Mouse (Mus musculus): Measurements from ENCODE around the gene Hyal1. TPM values are rescaled to one million over a fixed set of nuclear protein-coding genes. Genes with fewer than 3 reads are reported as not detected.

The Hyal1 gene
- 6.0 and 6.2 TPM in 2 replicates for polyA plus RNA-seq (2014; fragmentation: Nextera tagmentation; extraction: Ambion mirVana)

- DNase-seq (ENCODE audit: low spot score) = peak; percentile 91
- ATAC-seq (replicated peaks; ENCODE audit: low FRiP score) = peak; percentile 83
- WGBS = 30% methylated on average over 16 of the region's 16 CpGs
- Histone ChIP-seq H3K9me3 (ENCODE audit: control insufficient read depth, low read length) (no peaks in the 10 kb centered on the region; the same call in 1 of the 2 replicates), H3K27ac (ENCODE audit: low read depth, low read length) (peak within 1 kb of the TSS; percentile 19; the same call in 1 of the 2 replicates), H3K27me3 (ENCODE audit: control insufficient read depth, insufficient read depth, low read length) (no peaks in the 10 kb centered on the region), H3K36me3 (ENCODE audit: control insufficient read depth, insufficient read depth, low read length) (peaks cover 20% of the 10 kb centered on the region), H3K4me1 (replicated peaks; ENCODE audit: control insufficient read depth, insufficient read depth, low read length) (peaks cover 13% of the 10 kb centered on the region), H3K9ac (ENCODE audit: low read length) (peak within 1 kb of the TSS; percentile 44; the same call in 1 of the 2 replicates), H3K4me2 (ENCODE audit: low read depth, low read length, severe bottlenecking) (peak within 1 kb of the TSS; percentile 44), H3K4me3 (ENCODE audit: low read depth, low read length) (peak within 1 kb of the TSS; percentile 25)
Measured at GRCm38 (mm10) chr9:107576357-107577107, at the start of gene Hyal1. Gene Hyal1 (plus strand): TSS chr9:107576927.

GRCm38 (mm10) chr9:107533791-107534407 is 42.8 kb upstream of the Hyal1 start, which contains the start of gene Tmem115:
Gene Tmem115 (plus strand): TSS chr9:107533945.
- Histone ChIP-seq H3K9ac (ENCODE audit: low read length) (peak within 1 kb of the TSS; percentile 80), H3K4me3 (ENCODE audit: low read depth, low read length) (peak within 1 kb of the TSS; percentile 60), H3K27me3 (ENCODE audit: control insufficient read depth, insufficient read depth, low read length) (no peaks in the 10 kb centered on the region), H3K27ac (ENCODE audit: low read depth, low read length) (no peak within 1 kb of the TSS), H3K4me2 (ENCODE audit: low read depth, low read length, severe bottlenecking) (peak within 1 kb of the TSS; percentile 78), H3K36me3 (ENCODE audit: control insufficient read depth, insufficient read depth, low read length) (peaks cover 7% of the 10 kb centered on the region), H3K4me1 (replicated peaks; ENCODE audit: control insufficient read depth, insufficient read depth, low read length) (peaks cover 17% of the 10 kb centered on the region), H3K9me3 (ENCODE audit: control insufficient read depth, low read length) (no peaks in the 10 kb centered on the region)
- ATAC-seq (replicated peaks; ENCODE audit: low FRiP score) = peak; percentile 98
- DNase-seq (ENCODE audit: low spot score) = peak; percentile 94
- under 1% methylated on average over 48 of the region's 48 CpGs for WGBS

- Histone ChIP-seq H3K4me2 (ENCODE audit: low read depth, low read length, severe bottlenecking) (peak overlapping the region; percentile 78), H3K4me3 (ENCODE audit: low read depth, low read length) (peak overlapping the region; percentile 60), H3K27ac (ENCODE audit: low read depth, low read length) (no peak overlapping the region), H3K4me1 (replicated peaks; ENCODE audit: control insufficient read depth, insufficient read depth, low read length) (peaks cover 17% of the 10 kb centered on the region), H3K9ac (ENCODE audit: low read length) (peak overlapping the region; percentile 80), H3K9me3 (ENCODE audit: control insufficient read depth, low read length) (no peaks in the 10 kb centered on the region), H3K36me3 (ENCODE audit: control insufficient read depth, insufficient read depth, low read length) (peaks cover 7% of the 10 kb centered on the region), H3K27me3 (ENCODE audit: control insufficient read depth, insufficient read depth, low read length) (no peaks in the 10 kb centered on the region)
- WGBS = under 1% methylated on average over 40 of the region's 40 CpGs
- peak; percentile 32 for ATAC-seq (replicated peaks; ENCODE audit: low FRiP score)
- peak; percentile 67 for DNase-seq (ENCODE audit: low spot score)
Measured at GRCm38 (mm10) chr9:107534408-107535202, 42.1 kb upstream of the Hyal1 start.

GRCm38 (mm10) chr9:107538231-107538630 is 38.5 kb upstream of the Hyal1 start:
- WGBS = 96% methylated on average over 7 of the region's 7 CpGs
- peaks cover 19% of the 10 kb centered on the region for H3K4me1 ChIP-seq (replicated peaks; ENCODE audit: control insufficient read depth, insufficient read depth, low read length)
- no peak overlapping the region for H3K27ac ChIP-seq (ENCODE audit: low read depth, low read length)
- H3K36me3 ChIP-seq (ENCODE audit: control insufficient read depth, insufficient read depth, low read length) = peaks cover 7% of the 10 kb centered on the region
- H3K9ac ChIP-seq (ENCODE audit: low read length) = no peak overlapping the region
- H3K9me3 ChIP-seq (ENCODE audit: control insufficient read depth, low read length) = no peaks in the 10 kb centered on the region
- ATAC-seq (replicated peaks; ENCODE audit: low FRiP score) (no peak), DNase-seq (ENCODE audit: low spot score) (no peak)
- no peaks in the 10 kb centered on the region for H3K27me3 ChIP-seq (ENCODE audit: control insufficient read depth, insufficient read depth, low read length)
- no peak overlapping the region for H3K4me3 ChIP-seq (ENCODE audit: low read depth, low read length)
- H3K4me2 ChIP-seq (ENCODE audit: low read depth, low read length, severe bottlenecking) = no peak overlapping the region

- Histone ChIP-seq H3K9ac (ENCODE audit: low read length) (no peak overlapping the region), H3K4me1 (replicated peaks; ENCODE audit: control insufficient read depth, insufficient read depth, low read length) (peaks cover 19% of the 10 kb centered on the region), H3K36me3 (ENCODE audit: control insufficient read depth, insufficient read depth, low read length) (peaks cover 7% of the 10 kb centered on the region), H3K4me2 (ENCODE audit: low read depth, low read length, severe bottlenecking) (no peak overlapping the region), H3K4me3 (ENCODE audit: low read depth, low read length) (no peak overlapping the region), H3K27ac (ENCODE audit: low read depth, low read length) (no peak overlapping the region), H3K27me3 (ENCODE audit: control insufficient read depth, insufficient read depth, low read length) (no peaks in the 10 kb centered on the region), H3K9me3 (ENCODE audit: control insufficient read depth, low read length) (no peaks in the 10 kb centered on the region)
- ATAC-seq (replicated peaks; ENCODE audit: low FRiP score) (no peak), DNase-seq (ENCODE audit: low spot score) (no peak)
- WGBS = 95% methylated on average over 3 of the region's 3 CpGs
Measured at GRCm38 (mm10) chr9:107538711-107539110, 38.0 kb upstream of the Hyal1 start.

GRCm38 (mm10) chr9:107539940-107540339 is 36.8 kb upstream of the Hyal1 start:
- no peak overlapping the region for H3K27ac ChIP-seq (ENCODE audit: low read depth, low read length)
- H3K9me3 ChIP-seq (ENCODE audit: control insufficient read depth, low read length) = no peaks in the 10 kb centered on the region
- peaks cover 17% of the 10 kb centered on the region for H3K4me1 ChIP-seq (replicated peaks; ENCODE audit: control insufficient read depth, insufficient read depth, low read length)
- 98% methylated on average over 8 of the region's 8 CpGs for WGBS
- ATAC-seq (replicated peaks; ENCODE audit: low FRiP score) (no peak), DNase-seq (ENCODE audit: low spot score) (no peak)
- no peak overlapping the region for H3K9ac ChIP-seq (ENCODE audit: low read length)
- H3K4me3 ChIP-seq (ENCODE audit: low read depth, low read length) = no peak overlapping the region
- H3K27me3 ChIP-seq (ENCODE audit: control insufficient read depth, insufficient read depth, low read length) = no peaks in the 10 kb centered on the region
- no peak overlapping the region for H3K4me2 ChIP-seq (ENCODE audit: low read depth, low read length, severe bottlenecking)
- H3K36me3 ChIP-seq (ENCODE audit: control insufficient read depth, insufficient read depth, low read length) = peaks cover 7% of the 10 kb centered on the region

GRCm38 (mm10) chr9:107540420-107540819 is 36.3 kb upstream of the Hyal1 start:
- Histone ChIP-seq H3K4me1 (replicated peaks; ENCODE audit: control insufficient read depth, insufficient read depth, low read length) (peaks cover 17% of the 10 kb centered on the region), H3K4me2 (ENCODE audit: low read depth, low read length, severe bottlenecking) (no peak overlapping the region), H3K4me3 (ENCODE audit: low read depth, low read length) (no peak overlapping the region), H3K36me3 (ENCODE audit: control insufficient read depth, insufficient read depth, low read length) (peaks cover 7% of the 10 kb centered on the region), H3K9ac (ENCODE audit: low read length) (no peak overlapping the region), H3K27me3 (ENCODE audit: control insufficient read depth, insufficient read depth, low read length) (no peaks in the 10 kb centered on the region), H3K9me3 (ENCODE audit: control insufficient read depth, low read length) (no peaks in the 10 kb centered on the region), H3K27ac (ENCODE audit: low read depth, low read length) (no peak overlapping the region)
- 80% methylated on average over 4 of the region's 4 CpGs for WGBS
- DNase-seq (ENCODE audit: low spot score) (no peak), ATAC-seq (replicated peaks; ENCODE audit: low FRiP score) (no peak)

GRCm38 (mm10) chr9:107541005-107541404 is 35.7 kb upstream of the Hyal1 start:
- peaks cover 12% of the 10 kb centered on the region for H3K4me1 ChIP-seq (replicated peaks; ENCODE audit: control insufficient read depth, insufficient read depth, low read length)
- H3K4me3 ChIP-seq (ENCODE audit: low read depth, low read length) = peak overlapping the region; percentile 63
- peaks cover 7% of the 10 kb centered on the region for H3K36me3 ChIP-seq (ENCODE audit: control insufficient read depth, insufficient read depth, low read length)
- H3K4me2 ChIP-seq (ENCODE audit: low read depth, low read length, severe bottlenecking) = peak overlapping the region; percentile 95
- WGBS = 38% methylated on average over 10 of the region's 10 CpGs
- H3K9ac ChIP-seq (ENCODE audit: low read length) = no peak overlapping the region; the same call in 1 of the 2 replicates
- ATAC-seq (replicated peaks; ENCODE audit: low FRiP score) (no peak), DNase-seq (ENCODE audit: low spot score) (no peak)
- no peaks in the 10 kb centered on the region for H3K27me3 ChIP-seq (ENCODE audit: control insufficient read depth, insufficient read depth, low read length)
- H3K27ac ChIP-seq (ENCODE audit: low read depth, low read length) = no peak overlapping the region
- H3K9me3 ChIP-seq (ENCODE audit: control insufficient read depth, low read length) = no peaks in the 10 kb centered on the region

Data from forebrain, embryonic 11.5 days (tissue).